Mouse (Mus musculus) stomach, adult 2 months (tissue): ENCODE results near the gene Slmap. TPM values are rescaled to one million over a fixed set of nuclear protein-coding genes. Genes with fewer than 3 reads are reported as not detected.

Experiments used
- polyA plus RNA-seq: library from polyadenylated mRNA; depleted of rRNA; stranded (reverse); fragments of >200 nt; gene quantifications from 2 replicates; pipeline ENCODE4 v1.2.3, GENCODE M21; 2012; rRNA removed

Slmap gene
- polyA plus RNA-seq, result 17.1 and 18.1 TPM in 2 replicates

GRCm38 (mm10) chr14:26534757-26535479 lies at the start of gene Slmap:
Slmap (minus strand) TSS chr14:26534931.

DNA sequence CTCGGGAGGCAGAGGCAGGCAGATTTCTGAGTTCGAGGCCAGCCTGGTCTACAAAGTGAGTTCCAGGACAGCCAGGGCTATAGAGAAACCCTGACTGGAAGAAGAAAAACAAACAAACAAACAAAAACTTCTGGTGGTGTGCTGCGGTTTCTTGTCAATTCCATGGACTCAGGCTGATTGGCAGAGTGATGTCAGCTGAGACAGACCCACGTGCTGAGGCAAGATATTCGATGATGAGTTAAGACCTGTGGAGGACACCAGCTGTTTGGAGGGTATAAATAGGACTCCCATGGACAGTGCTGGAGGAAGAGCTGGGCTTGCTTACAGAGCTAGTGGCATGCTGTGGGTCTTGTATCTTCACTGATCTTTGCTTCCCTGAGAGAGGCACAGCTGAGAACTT lies 38.8 kb upstream of the Slmap start, which contains the start of gene Dennd6a:
TSS of gene Dennd6a (plus strand) at position 301 of the 400 bp plus-strand sequence.

Other genes with a start within 250 kb of the Slmap start
- 2.9 and 3.0 TPM in 2 replicates for gene Dennd6a, start 38.9 kb upstream of the Slmap start, polyA plus RNA-seq
- gene Arf4, start 103.1 kb upstream of the Slmap start, polyA plus RNA-seq, result 207 and 256 TPM in 2 replicates
- 3.2 and 4.0 TPM in 2 replicates for gene Pde12, start 135.0 kb upstream of the Slmap start, polyA plus RNA-seq
- gene Dnah12, start 158.3 kb upstream of the Slmap start, polyA plus RNA-seq, result not detected in 2 replicates